Mouse (Mus musculus) urinary bladder, postnatal 4 days (tissue): Measurements from ENCODE around the gene Fam19a1.

Experiments
- DNase-seq, 2 experiments: peaks; one replicate each; pipeline ENCODE4 v3.0.0; 2021 to 2022; ENCODE audit warnings: low spot score in 2 of 2

Gene Fam19a1

DNA sequence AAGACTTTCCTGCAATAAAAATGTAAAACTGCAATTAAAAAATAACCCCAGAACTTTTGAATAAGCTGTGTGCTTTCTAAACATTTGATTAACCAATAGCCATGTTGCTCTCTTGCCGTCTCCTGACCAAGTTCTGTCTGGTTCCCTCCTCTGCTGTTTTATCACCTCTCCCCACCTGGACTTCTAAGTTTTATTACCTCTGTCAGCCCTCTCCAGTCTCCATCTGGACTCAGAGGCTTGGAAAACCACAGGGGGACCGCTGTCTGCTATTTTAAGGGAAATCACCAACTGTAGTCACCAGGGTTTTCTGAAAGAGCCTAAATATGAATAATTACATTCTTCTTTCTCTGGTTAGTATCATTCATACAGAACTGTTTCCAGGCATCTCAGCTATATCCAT, 322.6 kb downstream of the Fam19a1 start:
- no peak for DNase-seq

GRCm38 (mm10) chr6:96437814-96438213, 324.9 kb downstream of the Fam19a1 start:
- DNase-seq: no peak

GRCm38 (mm10) chr6:96439419-96439818, 326.5 kb downstream of the Fam19a1 start:
- DNase-seq: no peak

DNA sequence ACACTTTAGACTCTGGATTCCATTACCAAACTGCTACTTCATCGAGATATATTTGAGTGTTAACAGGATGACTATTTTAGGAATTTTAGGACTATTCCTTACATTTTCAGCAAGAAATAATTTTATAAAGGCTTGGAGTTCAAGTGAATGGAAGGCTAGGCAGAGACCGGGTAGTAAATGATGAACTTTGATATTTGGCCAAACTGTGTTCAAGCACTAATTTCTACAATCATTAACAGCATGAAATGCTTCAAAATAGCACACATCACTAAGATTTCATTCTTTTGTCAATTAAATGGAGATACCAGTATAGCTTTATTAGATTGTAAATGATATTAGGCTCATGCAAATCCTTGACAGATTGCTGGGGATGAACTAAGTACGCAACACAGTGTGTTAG, 329.0 kb downstream of the Fam19a1 start:
- DNase-seq: no peak

DNA sequence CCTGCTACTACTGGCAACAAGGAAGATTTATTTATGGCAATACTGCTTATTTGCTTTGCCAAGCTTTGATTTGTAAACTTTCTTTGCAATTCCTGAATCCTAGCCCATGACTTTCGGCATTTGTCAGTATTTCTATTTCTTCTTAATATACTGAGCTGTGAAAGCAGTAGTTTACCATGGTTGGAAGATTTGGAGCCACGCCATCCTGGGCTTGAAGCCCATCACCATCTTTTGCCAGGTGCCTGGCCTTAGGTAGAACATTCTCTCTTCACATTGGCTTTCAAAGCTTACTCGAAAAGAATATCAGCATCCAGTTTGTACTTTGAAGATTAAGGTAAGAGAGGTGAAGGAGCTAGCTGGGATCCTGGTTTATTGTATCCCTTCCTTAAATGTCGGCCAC, 334.5 kb downstream of the Fam19a1 start:
- no peak for DNase-seq

- no peak for DNase-seq
Measured at GRCm38 (mm10) chr6:96456266-96456665, 343.3 kb downstream of the Fam19a1 start.

DNA sequence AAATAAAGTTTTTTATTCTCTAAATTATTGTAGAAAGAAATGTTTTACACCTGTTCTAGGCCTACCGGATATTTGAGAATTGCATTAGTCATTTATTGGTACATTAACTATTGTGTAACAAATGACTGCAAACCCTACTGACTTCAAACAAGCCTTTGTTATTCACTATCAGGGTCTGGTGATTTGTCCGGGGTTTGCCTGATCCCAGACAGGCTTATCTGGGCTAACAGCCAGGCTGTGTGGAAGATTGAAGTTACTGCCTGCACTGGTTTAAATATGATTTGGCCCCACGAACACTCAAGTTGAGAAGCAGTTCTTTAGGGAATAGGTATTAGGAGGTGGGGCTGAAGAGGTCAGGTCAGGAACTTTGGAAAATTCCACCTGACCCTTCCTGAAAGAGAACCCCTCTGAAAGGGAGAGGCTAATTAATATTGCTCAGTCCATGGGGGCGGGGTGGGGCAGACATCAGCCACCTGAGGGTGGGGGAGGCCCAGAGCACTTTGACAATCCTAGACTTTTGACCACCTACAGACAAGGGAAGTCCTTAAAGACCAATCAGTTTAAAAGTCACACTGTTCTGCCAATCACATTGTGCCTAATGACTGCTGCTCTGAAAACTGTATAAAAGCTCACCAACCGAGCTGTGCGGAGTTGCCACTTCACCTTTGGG, 344.8 kb downstream of the Fam19a1 start:
- no peak for DNase-seq

GRCm38 (mm10) chr6:96459041-96459440, 346.1 kb downstream of the Fam19a1 start:
- no peak for DNase-seq

DNA sequence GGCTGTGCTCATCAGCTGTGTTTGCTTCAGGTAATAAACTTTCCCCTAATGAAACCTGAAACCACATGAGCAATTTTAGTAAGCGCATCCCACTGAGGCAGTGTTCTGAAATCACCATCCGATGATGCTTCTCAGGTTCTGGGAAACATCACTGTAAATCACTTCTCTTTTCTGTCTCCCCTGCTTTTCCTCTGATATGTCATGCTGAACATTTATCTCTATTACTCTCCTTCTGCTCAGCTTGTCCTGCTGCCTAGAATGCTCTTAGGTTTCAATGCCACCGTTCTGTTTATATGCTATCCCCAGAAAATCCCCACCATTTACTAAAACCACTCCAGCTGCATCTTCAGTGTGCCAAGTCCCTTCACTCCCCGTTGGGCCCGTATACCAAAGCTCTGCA, 386.5 kb downstream of the Fam19a1 start:
- no peak for DNase-seq

DNA sequence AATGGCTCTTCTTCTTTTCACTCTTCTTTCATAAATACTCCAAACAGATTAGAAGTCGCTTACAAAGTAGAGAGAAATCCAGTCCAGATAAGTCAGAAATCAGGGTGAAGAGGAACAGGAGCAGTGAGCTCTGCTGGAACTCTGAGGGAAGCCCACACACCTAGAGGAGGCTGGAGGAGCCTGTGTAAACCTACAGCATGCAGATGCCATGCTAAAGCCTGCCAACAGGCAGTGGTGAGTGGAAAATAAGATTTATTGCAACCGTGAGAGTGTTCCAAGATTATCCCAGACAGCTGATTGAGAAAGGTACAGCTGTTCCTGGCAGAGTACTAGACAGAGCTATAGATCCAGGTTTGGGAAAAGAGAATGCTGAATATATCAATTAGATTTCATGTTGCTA, 428.6 kb downstream of the Fam19a1 start:
- DNase-seq: no peak

GRCm38 (mm10) chr6:96544832-96545231, 431.9 kb downstream of the Fam19a1 start:
- no peak for DNase-seq

GRCm38 (mm10) chr6:96550431-96550830, 437.5 kb downstream of the Fam19a1 start:
- no peak for DNase-seq

GRCm38 (mm10) chr6:96578649-96579048, 465.7 kb downstream of the Fam19a1 start:
- no peak for DNase-seq

- DNase-seq: no peak
Measured at GRCm38 (mm10) chr6:96580726-96581125, 467.8 kb downstream of the Fam19a1 start.

DNA sequence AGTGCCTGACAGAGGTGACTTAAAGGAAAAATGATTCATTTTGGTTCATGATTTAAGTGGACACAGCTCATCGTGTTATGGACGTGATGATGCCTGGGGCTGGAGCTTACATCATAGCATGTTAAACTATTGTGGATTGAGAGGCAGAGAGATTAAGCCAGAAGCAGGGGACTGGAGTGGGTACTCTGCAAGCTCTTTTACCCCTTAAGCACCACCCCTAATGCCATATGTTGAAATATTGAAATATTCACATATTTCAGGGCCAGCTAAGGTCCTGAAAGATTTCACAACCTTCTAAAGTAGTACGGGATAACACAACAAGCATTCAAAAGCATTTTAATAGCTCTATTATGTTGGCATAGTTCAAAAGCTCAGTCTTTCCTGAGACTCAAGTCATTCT, 468.2 kb downstream of the Fam19a1 start:
- no peak for DNase-seq

DNA sequence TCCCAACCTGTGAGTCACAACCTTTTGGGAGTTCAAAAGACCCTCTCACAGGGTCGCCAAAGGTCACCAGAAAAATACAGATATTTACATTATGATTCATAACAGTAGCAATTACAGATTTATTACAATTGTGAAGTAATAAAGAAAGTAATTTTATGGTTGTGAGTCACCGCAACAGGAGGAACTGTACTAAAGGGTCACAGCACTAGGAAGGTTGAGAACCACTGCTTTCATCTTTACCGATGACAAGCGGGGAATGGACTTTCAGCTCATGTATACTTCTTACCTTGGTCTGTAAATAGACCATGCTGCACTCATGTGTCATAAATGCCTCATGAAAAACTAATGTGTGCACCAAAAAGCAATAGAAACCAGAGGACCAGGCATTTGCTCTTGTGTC, 474.5 kb downstream of the Fam19a1 start:
- no peak for DNase-seq

- DNase-seq: no peak
Measured at GRCm38 (mm10) chr6:96593031-96593430, 480.1 kb downstream of the Fam19a1 start.

GRCm38 (mm10) chr6:96595201-96595600, 482.2 kb downstream of the Fam19a1 start:
- no peak for DNase-seq

DNA sequence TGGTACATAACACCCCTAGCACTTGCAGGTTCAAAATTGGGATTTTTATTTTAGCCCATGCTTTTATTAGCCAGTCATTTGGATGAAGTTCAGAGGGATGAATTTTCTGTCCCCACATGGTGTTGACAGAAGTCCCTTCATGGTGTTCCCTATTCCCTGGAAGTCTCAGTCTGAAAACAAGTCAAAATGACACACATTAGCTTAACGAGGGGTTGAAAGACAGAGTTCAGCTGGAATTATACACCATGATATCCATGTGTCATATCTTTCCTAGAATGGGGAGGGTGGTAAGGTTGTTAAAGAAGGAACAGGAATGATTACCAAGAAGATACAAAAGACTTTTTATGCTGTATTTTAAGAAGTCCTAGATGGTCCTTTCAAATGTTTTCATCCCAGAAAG, 511.2 kb downstream of the Fam19a1 start:
- no peak for DNase-seq

DNA sequence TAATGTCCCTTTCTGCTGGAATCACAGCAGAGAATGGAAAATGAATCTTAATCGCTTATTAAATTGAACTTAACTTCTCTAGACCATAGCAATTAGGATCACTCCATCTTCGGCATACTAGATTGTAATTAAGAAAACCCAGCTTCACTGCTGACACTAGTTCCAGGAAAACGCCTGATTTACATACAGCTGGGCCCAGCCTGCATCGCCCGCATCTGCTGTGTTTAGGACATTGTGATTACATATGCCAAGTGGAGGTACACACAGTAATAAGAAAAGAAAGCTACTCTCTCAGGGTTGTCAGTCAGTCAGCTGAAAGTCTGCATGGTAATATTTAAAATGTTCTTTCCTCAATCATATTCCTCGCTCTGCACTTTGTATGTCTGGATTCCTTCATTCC, 518.6 kb downstream of the Fam19a1 start:
- no peak for DNase-seq

DNA sequence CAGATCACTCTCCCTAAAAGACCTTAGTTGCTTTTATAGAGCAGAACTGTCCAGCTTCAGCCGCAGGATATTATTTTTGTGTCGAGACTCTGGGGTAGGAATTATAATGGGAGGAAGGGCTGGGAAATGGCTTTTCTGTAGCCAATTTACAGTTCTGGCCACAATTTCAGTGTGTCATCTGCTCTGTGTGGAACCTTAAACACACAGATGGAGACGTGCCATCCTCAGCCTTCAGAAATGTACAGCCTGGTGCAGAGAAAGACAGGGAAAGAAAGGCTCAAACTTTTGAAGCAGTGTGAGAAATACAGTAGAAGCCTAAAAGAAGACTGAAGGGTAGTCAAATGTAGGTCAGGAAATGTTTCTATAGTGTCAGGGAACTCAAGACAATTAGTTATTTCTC, 519.3 kb downstream of the Fam19a1 start:
- DNase-seq: no peak

DNA sequence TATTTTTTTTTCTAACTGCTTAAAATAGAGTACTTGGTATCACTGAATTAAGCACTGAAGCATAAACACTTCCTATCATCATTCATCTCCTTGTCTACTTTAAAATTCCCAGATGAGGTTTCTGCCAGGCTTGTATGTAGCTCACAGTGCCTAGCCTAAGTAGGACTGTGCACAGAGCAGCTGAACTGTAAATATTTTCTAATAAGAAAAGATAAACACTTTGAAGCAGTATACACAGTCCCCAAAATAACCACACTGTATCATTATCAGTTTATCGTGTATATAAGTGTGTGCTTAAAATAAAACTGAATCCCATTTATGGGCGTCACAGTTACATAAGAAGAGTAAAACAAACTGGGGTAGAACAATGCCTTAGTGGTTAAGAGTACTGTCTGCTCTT, 522.7 kb downstream of the Fam19a1 start:
- DNase-seq: no peak

GRCm38 (mm10) chr6:96648742-96649141, 535.8 kb downstream of the Fam19a1 start:
- DNase-seq: no peak

DNA sequence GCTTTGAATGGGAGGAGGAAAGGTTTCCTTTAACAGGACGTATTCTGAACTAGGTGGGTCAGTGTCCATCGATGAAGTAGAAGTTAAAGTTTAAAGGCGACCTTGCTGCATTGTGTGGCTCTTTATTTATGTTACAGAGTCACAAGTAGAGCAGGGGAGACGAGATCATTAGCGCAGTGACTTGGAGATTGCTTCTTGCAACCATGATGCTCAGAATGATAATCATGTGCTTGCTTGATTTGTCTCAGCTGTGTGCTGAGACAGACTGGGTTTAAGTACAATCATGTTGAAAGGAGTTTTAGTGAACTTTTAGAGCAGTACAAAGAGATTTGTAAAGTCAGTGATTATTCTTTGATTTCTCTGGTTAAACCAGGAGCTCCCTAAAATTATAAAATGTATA, 536.3 kb downstream of the Fam19a1 start:
- DNase-seq: no peak
